Mouse (Mus musculus): ENCODE results near the gene Epb42.
"Not testable (repeated sequence)": the region's sequence is repeated elsewhere in the genome, so short reads cannot be mapped to it uniquely, and the experiment has no call there.

Epb42 gene

GRCm38 (mm10) chr2:121008664-121009007, 28.2 kb downstream of the Epb42 start:
- no peak for DNase-seq (ENCODE audit: extremely low read depth, low read depth, low spot score)

DNA sequence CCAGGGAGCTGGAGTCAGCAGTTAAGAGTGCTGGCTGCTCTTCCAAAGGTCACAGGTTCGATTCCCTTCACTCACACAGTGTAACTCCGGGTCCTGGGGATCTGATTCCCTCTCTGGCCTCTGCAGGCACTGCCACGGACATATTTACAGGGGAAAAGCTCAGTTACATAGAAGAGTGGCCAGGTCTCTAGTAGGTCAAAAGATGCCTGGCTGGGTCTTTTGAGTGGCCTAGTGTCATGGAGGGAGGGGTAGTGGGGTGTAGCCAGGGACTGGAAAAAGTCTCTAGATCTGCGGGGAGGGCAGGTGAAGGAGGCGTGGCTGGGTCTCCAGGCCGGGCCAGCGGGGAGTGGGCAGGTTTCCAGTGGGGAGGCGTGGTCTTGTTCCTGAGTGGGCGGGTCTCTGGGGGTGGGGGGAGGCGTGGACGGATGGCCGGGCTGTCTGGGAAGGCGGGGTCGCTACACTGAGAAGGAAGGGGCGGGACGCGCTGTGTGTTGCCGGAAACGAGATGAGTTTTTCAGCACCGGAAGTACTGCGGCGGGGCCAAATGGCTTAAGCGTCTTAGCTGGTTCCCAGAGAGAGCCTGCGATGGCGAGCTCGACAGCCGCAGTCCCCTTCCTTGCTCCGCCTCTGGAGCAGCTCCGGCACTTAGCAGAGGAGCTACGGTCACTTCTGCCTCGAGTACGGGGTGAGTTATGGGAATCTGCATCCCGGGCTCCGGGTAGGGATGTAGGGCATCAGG, 28.8 kb downstream of the Epb42 start, which contains the start of gene Ccndbp1:
Gene Ccndbp1 (plus strand): TSS at position 479 of the 739 bp plus-strand sequence.
- DNase-seq (ENCODE audit: extremely low read depth, low read depth, low spot score), result peak; percentile 31

- no peak for DNase-seq (ENCODE audit: extremely low read depth, low read depth, low spot score)
These were observed 29.9 kb downstream of the Epb42 start for GRCm38 (mm10) chr2:121006986-121007385.

DNA sequence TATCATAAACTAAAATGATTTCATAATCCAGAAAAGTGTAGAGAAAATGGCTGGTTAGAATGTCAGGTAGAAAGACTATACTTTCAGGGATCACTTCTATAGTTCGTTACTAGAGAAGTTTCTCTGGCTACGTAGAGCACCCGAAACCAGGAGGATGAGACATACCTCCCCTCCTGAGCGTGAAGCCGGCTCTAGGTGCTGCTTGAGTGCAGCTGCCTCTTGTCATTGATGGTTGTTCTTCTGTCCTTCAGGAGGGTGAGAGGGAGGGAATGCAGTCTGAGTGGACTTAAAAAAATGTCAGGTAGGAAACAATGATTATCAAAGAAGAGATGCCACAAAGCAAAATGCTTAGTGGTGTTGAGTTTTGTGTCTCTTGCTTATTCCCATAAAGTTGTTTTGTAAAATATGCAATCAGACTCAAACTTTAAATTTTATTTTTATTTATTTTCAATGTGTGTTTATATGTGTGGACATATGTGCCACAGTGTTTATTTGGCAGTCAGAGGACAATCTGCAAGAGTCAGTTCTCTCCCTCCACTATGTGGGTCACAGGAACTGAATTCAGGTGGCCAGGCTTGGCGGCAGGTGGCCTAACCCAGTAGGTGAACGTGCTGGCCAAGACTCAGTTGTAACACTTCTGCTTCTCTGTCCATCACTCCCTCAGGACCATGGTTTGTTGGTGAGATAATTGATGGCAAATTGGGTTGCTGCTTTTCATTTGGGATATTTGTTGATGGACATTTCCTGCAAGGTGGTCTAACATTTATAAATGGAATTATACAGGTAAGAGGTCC, 32.7 kb downstream of the Epb42 start:
- no peak for DNase-seq (ENCODE audit: extremely low read depth, low read depth, low spot score)

GRCm38 (mm10) chr2:121003586-121003985, 33.3 kb downstream of the Epb42 start:
- DNase-seq (ENCODE audit: extremely low read depth, low read depth, low spot score), result no peak

- DNase-seq (ENCODE audit: extremely low read depth, low read depth, low spot score), result no peak
These were observed 38.0 kb downstream of the Epb42 start for GRCm38 (mm10) chr2:120998863-120999262.

GRCm38 (mm10) chr2:120996607-120997006, 40.3 kb downstream of the Epb42 start:
- not testable (repeated sequence) for DNase-seq (ENCODE audit: extremely low read depth, low read depth, low spot score)

- DNase-seq (ENCODE audit: extremely low read depth, low read depth, low spot score), result no peak
These were observed 45.7 kb downstream of the Epb42 start for GRCm38 (mm10) chr2:120991196-120991595.

GRCm38 (mm10) chr2:120985241-120985640, 51.6 kb downstream of the Epb42 start:
- DNase-seq (ENCODE audit: extremely low read depth, low read depth, low spot score), result no peak

DNA sequence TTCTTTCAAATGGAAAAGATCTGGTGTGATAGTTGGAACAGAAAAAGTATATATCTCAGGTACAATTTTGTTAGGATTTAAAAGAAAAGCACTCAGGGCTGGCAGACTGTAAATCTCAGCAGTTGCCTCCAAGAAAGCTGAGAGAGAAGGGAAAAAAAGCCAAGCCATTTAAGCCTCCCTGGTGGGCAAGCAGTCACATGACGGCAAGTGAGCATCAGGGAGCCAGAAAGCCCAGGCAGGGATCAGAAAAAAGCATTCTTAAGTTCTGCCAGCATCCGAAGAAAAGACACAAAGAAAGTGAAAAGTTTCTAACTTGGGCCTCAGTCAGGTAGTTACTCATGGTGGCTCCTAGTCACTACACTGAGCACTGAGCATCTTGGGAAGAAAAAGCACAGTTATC, 53.3 kb downstream of the Epb42 start:
- DNase-seq (ENCODE audit: extremely low read depth, low read depth, low spot score), result no peak

- DNase-seq (ENCODE audit: extremely low read depth, low read depth, low spot score), result no peak
These were observed 56.0 kb downstream of the Epb42 start for GRCm38 (mm10) chr2:120980861-120981260.

DNA sequence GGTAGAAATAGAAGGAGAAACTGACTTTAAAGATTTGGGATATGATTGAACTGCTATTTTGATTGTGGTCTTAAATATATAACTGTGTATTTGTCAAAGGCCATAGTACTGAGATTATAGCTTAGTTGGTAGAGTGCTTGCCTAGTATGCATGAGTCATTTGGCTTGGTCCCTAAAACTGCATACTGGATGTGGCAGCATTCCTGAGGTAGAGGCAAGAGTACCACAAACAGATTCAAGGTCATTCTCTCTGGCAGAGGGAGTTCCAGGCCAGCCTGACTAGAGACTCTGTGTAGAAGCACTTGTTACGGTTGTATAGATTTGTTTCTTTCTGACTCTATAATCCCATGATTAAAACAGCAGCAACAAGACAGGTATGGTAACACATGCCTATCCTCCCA, 57.1 kb downstream of the Epb42 start:
- no peak for DNase-seq (ENCODE audit: extremely low read depth, low read depth, low spot score)

GRCm38 (mm10) chr2:120978693-120979037, 58.2 kb downstream of the Epb42 start:
- no peak for DNase-seq (ENCODE audit: extremely low read depth, low read depth, low spot score)

DNA sequence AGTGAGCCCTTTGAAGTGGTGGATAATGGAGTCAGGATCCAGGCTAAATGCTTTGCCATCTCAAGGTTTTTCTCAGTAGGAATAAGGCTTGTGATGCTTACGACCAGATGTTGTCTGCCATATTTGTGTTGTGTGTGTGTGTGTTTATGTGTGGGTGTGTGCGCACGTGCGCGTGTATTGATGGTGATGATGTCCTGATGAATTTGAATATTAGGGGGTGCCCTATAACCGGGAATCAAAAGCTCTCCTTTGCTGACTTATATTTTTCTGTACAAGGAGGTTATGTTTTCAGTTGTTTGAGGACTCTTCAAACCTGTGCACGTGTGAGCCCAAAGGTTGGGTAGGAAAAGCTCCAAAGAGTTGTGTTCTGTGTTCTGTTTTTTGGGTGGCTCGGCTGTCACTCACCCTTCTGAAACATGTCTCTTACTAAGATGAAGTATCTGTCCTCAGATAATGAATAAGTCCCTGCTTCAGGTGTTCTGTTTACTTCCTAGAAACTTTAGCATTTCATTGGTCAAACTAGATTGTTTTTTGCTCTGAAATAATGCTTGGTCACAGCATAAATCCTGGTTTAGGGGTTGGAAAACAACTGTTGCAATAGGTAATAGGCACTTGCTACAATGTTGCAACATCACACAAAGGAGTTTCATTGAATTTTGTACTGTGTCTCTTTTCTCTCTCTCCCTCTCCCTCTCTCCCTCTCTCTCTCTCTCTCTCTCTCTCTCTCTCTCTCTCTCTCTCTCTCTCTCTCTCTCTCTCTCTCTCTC, 58.8 kb downstream of the Epb42 start:
- DNase-seq (ENCODE audit: extremely low read depth, low read depth, low spot score), result no peak

DNA sequence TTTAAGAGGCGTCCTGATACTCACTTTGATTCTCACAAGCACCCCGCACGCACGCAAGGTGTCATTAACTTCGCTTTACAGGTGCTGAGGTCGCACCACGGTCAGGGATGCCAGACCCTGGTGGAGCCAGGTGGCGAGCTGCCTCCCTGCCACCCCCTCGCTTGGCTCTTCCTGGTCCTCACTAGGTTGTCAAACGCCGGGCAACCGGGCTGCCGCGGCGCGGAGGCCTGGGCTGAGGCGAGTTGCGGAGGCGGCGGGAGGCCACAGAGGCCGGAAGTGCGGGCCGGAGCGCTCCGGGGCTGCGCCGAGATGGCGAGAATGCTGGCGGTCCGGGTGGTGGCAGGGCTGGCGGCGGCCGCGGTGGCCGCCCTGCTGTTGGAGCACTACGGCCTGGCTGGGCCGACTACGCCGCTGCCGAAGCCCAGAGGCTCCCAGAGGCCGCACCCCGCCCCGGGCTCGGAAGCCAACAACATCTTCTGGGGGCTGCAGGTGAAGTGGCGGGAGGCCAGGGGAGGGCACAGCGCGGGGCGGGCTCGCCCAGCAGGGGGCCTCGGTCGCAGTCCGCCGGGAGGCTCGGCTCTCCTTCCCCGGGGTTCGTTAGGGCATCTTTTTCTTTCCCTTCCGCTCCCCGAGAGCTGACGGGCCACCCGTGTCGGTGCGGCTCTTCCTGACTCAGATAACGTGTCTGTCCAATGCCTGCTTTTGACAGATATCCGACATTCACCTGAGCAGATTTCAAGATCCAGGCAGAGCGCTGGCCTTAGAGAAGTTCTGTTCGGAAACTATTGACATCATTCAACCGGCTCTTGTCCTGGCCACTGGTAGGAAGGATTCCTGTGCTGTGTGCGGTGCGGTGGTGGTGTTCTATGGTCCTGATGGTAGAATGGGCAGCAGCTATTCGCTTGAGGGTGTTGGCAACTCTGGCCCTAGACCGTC, 59.6 kb downstream of the Epb42 start, which contains the start of gene Tmem62:
Gene Tmem62 (plus strand): TSS at position 28 of the 936 bp plus-strand sequence.
- no peak for DNase-seq (ENCODE audit: extremely low read depth, low read depth, low spot score)

DNA sequence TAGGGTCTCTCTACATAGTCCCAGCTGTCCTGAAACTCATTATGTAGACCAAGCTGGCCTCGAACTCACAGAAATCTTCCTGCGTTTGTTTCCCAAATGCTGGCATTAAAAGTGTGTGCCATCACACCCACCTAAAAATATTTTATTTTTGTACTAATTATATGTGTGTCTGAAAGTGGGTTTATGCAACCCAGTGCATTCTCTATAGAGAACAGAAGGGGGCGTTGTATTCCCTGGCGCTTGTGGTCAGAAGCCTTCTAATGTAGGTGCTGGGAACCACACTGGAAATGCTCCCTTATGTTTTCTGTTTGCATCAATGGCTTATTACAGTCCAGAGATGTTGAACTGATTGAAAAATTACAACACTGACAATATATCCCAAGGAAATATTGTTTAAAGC, 60.6 kb downstream of the Epb42 start:
- no peak for DNase-seq (ENCODE audit: extremely low read depth, low read depth, low spot score)

- no peak for DNase-seq (ENCODE audit: extremely low read depth, low read depth, low spot score)
These were observed 63.9 kb downstream of the Epb42 start for GRCm38 (mm10) chr2:120972964-120973363.

- not testable (repeated sequence) for DNase-seq (ENCODE audit: extremely low read depth, low read depth, low spot score)
These were observed 64.6 kb downstream of the Epb42 start for GRCm38 (mm10) chr2:120972257-120972656.

GRCm38 (mm10) chr2:120971766-120972165, 65.1 kb downstream of the Epb42 start:
- DNase-seq (ENCODE audit: extremely low read depth, low read depth, low spot score), result no peak

- DNase-seq (ENCODE audit: extremely low read depth, low read depth, low spot score), result no peak
These were observed 66.3 kb downstream of the Epb42 start, which contains the start of gene Ubr1 for GRCm38 (mm10) chr2:120970559-120971080. TSS of gene Ubr1 (minus strand) at chr2:120970715.

Measured in fat pad, adult 2 months (tissue).